ENCODE assay signal across 8 mouse cellular contexts in the genomic region with DNA sequence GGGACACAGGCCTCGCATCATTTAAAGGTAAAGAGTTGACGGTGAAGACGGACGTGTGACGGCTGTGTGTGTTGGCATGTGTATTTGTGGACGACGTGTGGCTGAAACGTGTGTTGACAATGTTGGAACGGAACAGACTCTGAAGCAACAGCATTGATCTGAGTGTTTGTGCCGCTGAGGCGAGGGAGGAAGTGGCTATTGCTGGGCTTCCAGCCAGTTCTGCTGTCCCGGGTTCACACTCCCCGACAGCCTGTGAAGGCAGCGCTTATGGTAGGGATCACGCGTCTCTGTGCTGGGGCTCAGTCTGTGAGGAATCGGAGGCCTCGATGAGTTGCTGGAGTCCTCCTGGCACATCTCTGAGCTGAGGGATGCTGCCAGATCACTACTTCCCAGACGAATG. TPM values are rescaled to one million over a fixed set of nuclear protein-coding genes. Genes with fewer than 3 reads are reported as not detected.
A peak's percentile ranks its signal among the peaks of the same experiment; 100 is the strongest.
DNase-seq lines count a peak whose midpoint lies in the region; ATAC-seq and TF ChIP-seq lines count a peak whose summit lies in the region.

No protein-coding gene starts in this region.

- no peak overlapping the region for H3K4me3 ChIP-seq in limb, embryonic 14.5 days (replicated peaks; ENCODE audit: low read length)
- H3K4me3 ChIP-seq in limb, embryonic 10.5 days, result no peak overlapping the region
- H3K4me3 ChIP-seq in heart, adult 2 months, result no peak overlapping the region
- H3K4me3 ChIP-seq in intestine, embryonic 16.5 days (ENCODE audit: low read length), result no peak overlapping the region

- ATAC-seq in limb, embryonic 14.5 days (ENCODE audit: low FRiP score, low read depth), result no peak
- peak; percentile 65; the same call in 1 of the 2 replicates for ATAC-seq in intestine, embryonic 16.5 days

- no peaks in the 10 kb centered on the region for H3K27me3 ChIP-seq in limb, embryonic 14.5 days (ENCODE audit: control insufficient read depth, insufficient read depth, low read length)
- H3K27me3 ChIP-seq in limb, embryonic 10.5 days (ENCODE audit: low read depth, poor library complexity, severe bottlenecking), result no peaks in the 10 kb centered on the region
- no peaks in the 10 kb centered on the region for H3K27me3 ChIP-seq in heart, adult 2 months (ENCODE audit: control insufficient read depth, insufficient read depth, low read length)
- no peaks in the 10 kb centered on the region for H3K27me3 ChIP-seq in intestine, embryonic 16.5 days (replicated peaks; ENCODE audit: control insufficient read depth, insufficient read depth, low read length)

- WGBS in limb, embryonic 14.5 days, result 66% methylated on average over 19 of the region's 19 CpGs
- WGBS in limb, embryonic 10.5 days, result 81% methylated on average over 19 of the region's 19 CpGs
- 15% methylated on average over 19 of the region's 19 CpGs for WGBS in heart, adult 2 months
- 47% methylated on average over 19 of the region's 19 CpGs for WGBS in intestine, embryonic 16.5 days

- H3K9me3 ChIP-seq in limb, embryonic 14.5 days (ENCODE audit: control insufficient read depth, low read length), result no peaks in the 10 kb centered on the region
- H3K9me3 ChIP-seq in limb, embryonic 10.5 days (replicated peaks), result no peaks in the 10 kb centered on the region
- H3K9me3 ChIP-seq in intestine, embryonic 16.5 days (ENCODE audit: control insufficient read depth, low read length), result no peaks in the 10 kb centered on the region

- no peaks in the 10 kb centered on the region for H3K36me3 ChIP-seq in limb, embryonic 14.5 days (ENCODE audit: control insufficient read depth, insufficient read depth, low read length)
- H3K36me3 ChIP-seq in limb, embryonic 10.5 days, result no peaks in the 10 kb centered on the region
- no peaks in the 10 kb centered on the region for H3K36me3 ChIP-seq in heart, adult 2 months (ENCODE audit: control insufficient read depth, insufficient read depth, low read length)
- H3K36me3 ChIP-seq in intestine, embryonic 16.5 days (ENCODE audit: control insufficient read depth, insufficient read depth, low read length), result no peaks in the 10 kb centered on the region

- no peak for TF ChIP-seq POLR2A in limb, embryonic 14.5 days (IDR thresholded peaks at IDR 0.05; ENCODE audit: borderline replicate concordance, extremely low read depth, insufficient read depth, insufficient read length)
- TF ChIP-seq POLR2A in heart, adult 2 months (IDR thresholded peaks at IDR 0.05; ENCODE audit: insufficient read depth, low read depth, low read length), result no peak

- TF ChIP-seq CTCF in heart, adult 2 months (IDR thresholded peaks at IDR 0.05), result no peak

- H3K79me2 ChIP-seq in heart, adult 2 months (replicated peaks; ENCODE audit: control insufficient read depth, insufficient read depth, low read length), result no peaks in the 10 kb centered on the region

- no peak for TF ChIP-seq EP300 in heart, adult 2 months (IDR thresholded peaks at IDR 0.05; ENCODE audit: insufficient read depth, low read depth, low read length)

- no peak overlapping the region for H3K27ac ChIP-seq in limb, embryonic 14.5 days (replicated peaks; ENCODE audit: low read depth, low read length)
- no peak overlapping the region for H3K27ac ChIP-seq in limb, embryonic 10.5 days
- no peak overlapping the region for H3K27ac ChIP-seq in heart, adult 2 months
- no peak overlapping the region for H3K27ac ChIP-seq in intestine, embryonic 16.5 days (ENCODE audit: low read length)

- H3K9ac ChIP-seq in limb, embryonic 14.5 days (ENCODE audit: low read depth, low read length, severe bottlenecking), result no peak overlapping the region
- H3K9ac ChIP-seq in heart, adult 2 months (ENCODE audit: low read depth, low read length), result no peak overlapping the region
- no peak overlapping the region for H3K9ac ChIP-seq in intestine, embryonic 16.5 days (ENCODE audit: low read depth, low read length)

- peak; percentile 22 for DNase-seq in limb, embryonic 14.5 days (ENCODE audit: low spot score)
- no peak for DNase-seq in limb, embryonic 10.5 days (ENCODE audit: low spot score)
- peak; percentile 41 to 47 for DNase-seq in heart, adult 2 months
- peak; percentile 58 to 72 for DNase-seq in lung, adult 18-20 months
- no peak for DNase-seq in spleen, adult 18-20 months
- DNase-seq in testis, postnatal 14 days (ENCODE audit: low spot score), result no peak
- no peak for DNase-seq in adrenal gland, postnatal 14 days

- H3K4me1 ChIP-seq in limb, embryonic 14.5 days (ENCODE audit: control insufficient read depth, insufficient read depth, low read length), result no peaks in the 10 kb centered on the region
- no peaks in the 10 kb centered on the region for H3K4me1 ChIP-seq in limb, embryonic 10.5 days
- no peaks in the 10 kb centered on the region for H3K4me1 ChIP-seq in heart, adult 2 months (ENCODE audit: control insufficient read depth, insufficient read depth, low read length)
- H3K4me1 ChIP-seq in intestine, embryonic 16.5 days (ENCODE audit: control insufficient read depth, insufficient read depth, low read length), result no peaks in the 10 kb centered on the region

- intact Hi-C loops in heart, adult 2 months (cut with DNase I), result no loop called here

- no peak overlapping the region for H3K4me2 ChIP-seq in limb, embryonic 14.5 days (replicated peaks; ENCODE audit: low read depth, low read length, severe bottlenecking)
- H3K4me2 ChIP-seq in intestine, embryonic 16.5 days (ENCODE audit: low read depth, low read length), result no peak overlapping the region

RNA-seq across cellular contexts. Expression of a gene that starts 34.0 kb away (rescaled TPM):
- polyA plus RNA-seq in limb, embryonic 14.5 days (2012; rRNA removed), result 21.8 and 22.5 TPM in 2 replicates
- 18.6 and 21.7 TPM in 2 replicates for polyA plus RNA-seq in limb, embryonic 14.5 days (2014; fragmentation: Nextera tagmentation; extraction: Ambion mirVana)
- 22.2 and 23.4 TPM in 2 replicates for polyA plus RNA-seq in limb, embryonic 10.5 days (2016; fragmentation: Nextera tagmentation; extraction: Ambion mirVana)
- 10 to 100 TPM in 1 of 2 experiments, 1 to 10 TPM in 1; 9.4 to 11.2 TPM for total RNA-seq in heart, adult 2 months (2021)
- polyA plus RNA-seq in heart, adult 2 months (2012; rRNA removed), result 3.7 and 5.7 TPM in 2 replicates
- 10.9 and 14.6 TPM in 2 replicates for polyA plus RNA-seq in intestine, embryonic 16.5 days (2015; fragmentation: Nextera tagmentation; extraction: Ambion mirVana)
- 27.4 and 29.3 TPM in 2 replicates for total RNA-seq in adrenal gland, postnatal 14 days (2021)

Comparison
In these comparisons a context has a peak if more than half of its experiments do, and no peak if none do; other contexts are left out.
1. DNase-seq: peak in limb, embryonic 14.5 days (single experiment), heart, adult 2 months (2 of 2) and lung, adult 18-20 months (2 of 2); none in limb, embryonic 10.5 days (single experiment), spleen, adult 18-20 months (0 of 2), testis, postnatal 14 days (single experiment) and adrenal gland, postnatal 14 days (single experiment).